ENCODE assay signal across 9 mouse cellular contexts in genomic region chr12:40035506-40035905, GRCm38 (mm10). TPM values are rescaled to one million over a fixed set of nuclear protein-coding genes. Genes with fewer than 3 reads are reported as not detected.
DNase-seq lines count a peak whose midpoint lies in the region; ATAC-seq and TF ChIP-seq lines count a peak whose summit lies in the region.
"Had no signal": no experiment of that assay in that cellular context is flagged by ENCODE, and none has a peak within 500 bp of the region (broad histone marks: within the 10 kb centered on the region; RNA-seq: fewer than 3 reads in every experiment).

No protein-coding gene starts in this region.

- peak overlapping the region; percentile 80 for H3K4me2 ChIP-seq in kidney, postnatal 0 days (ENCODE audit: low read length)
- peak overlapping the region; percentile 74 for H3K4me2 ChIP-seq in embryonic facial prominence, embryonic 12.5 days (replicated peaks)
- peak overlapping the region; percentile 65 for H3K4me2 ChIP-seq in hindbrain, embryonic 15.5 days
- peak overlapping the region; percentile 70 for H3K4me2 ChIP-seq in midbrain, embryonic 15.5 days

- peak overlapping the region; percentile 87; the same call in 1 of the 2 replicates for H3K4me3 ChIP-seq in kidney, postnatal 0 days (replicated peaks; ENCODE audit: low read depth, low read length)
- no peak overlapping the region; the same call in 1 of the 2 replicates for H3K4me3 ChIP-seq in embryonic facial prominence, embryonic 12.5 days
- peak overlapping the region; percentile 76 for H3K4me3 ChIP-seq in hindbrain, embryonic 15.5 days
- H3K4me3 ChIP-seq in midbrain, embryonic 15.5 days: peak overlapping the region; percentile 84

- no peak overlapping the region for H3K9ac ChIP-seq in kidney, postnatal 0 days (ENCODE audit: low read depth, low read length)
- no peak overlapping the region for H3K9ac ChIP-seq in embryonic facial prominence, embryonic 12.5 days
- H3K9ac ChIP-seq in hindbrain, embryonic 15.5 days: peak overlapping the region; percentile 90; the same call in 1 of the 2 replicates
- H3K9ac ChIP-seq in midbrain, embryonic 15.5 days: no peak overlapping the region

- H3K36me3 ChIP-seq in kidney, postnatal 0 days (ENCODE audit: insufficient read depth, low read length): no peaks in the 10 kb centered on the region
- H3K36me3 ChIP-seq in embryonic facial prominence, embryonic 12.5 days: no peaks in the 10 kb centered on the region
- H3K36me3 ChIP-seq in hindbrain, embryonic 15.5 days: 0 out of 2 replicates have a peak, but pooled peaks cover 3% of the 10 kb centered on the region
- no peaks in the 10 kb centered on the region for H3K36me3 ChIP-seq in midbrain, embryonic 15.5 days (replicated peaks)

- ATAC-seq in kidney, postnatal 0 days (replicated peaks; ENCODE audit: low FRiP score, low read depth): no peak
- no peak for ATAC-seq in embryonic facial prominence, embryonic 12.5 days (ENCODE audit: insufficient number of reproducible peaks, insufficient read depth, low FRiP score, low TSS enrichment)
- no peak for ATAC-seq in hindbrain, embryonic 15.5 days (ENCODE audit: low FRiP score, low read depth)
- no peak for ATAC-seq in midbrain, embryonic 15.5 days (replicated peaks)

- H3K4me1 ChIP-seq in kidney, postnatal 0 days (replicated peaks; ENCODE audit: insufficient read depth, low read length): no peaks in the 10 kb centered on the region; the same call in 1 of the 2 replicates
- H3K4me1 ChIP-seq in embryonic facial prominence, embryonic 12.5 days: 0 out of 2 replicates have a peak, but pooled peaks cover 3% of the 10 kb centered on the region
- H3K4me1 ChIP-seq in hindbrain, embryonic 15.5 days (replicated peaks): peaks cover 27% of the 10 kb centered on the region
- H3K4me1 ChIP-seq in midbrain, embryonic 15.5 days: peaks cover 21% of the 10 kb centered on the region

- 83% methylated on average over 4 of the region's 4 CpGs for WGBS in kidney, postnatal 0 days
- WGBS in embryonic facial prominence, embryonic 12.5 days: 89% methylated on average over 4 of the region's 4 CpGs
- WGBS in hindbrain, embryonic 15.5 days: 45% methylated on average over 4 of the region's 4 CpGs
- WGBS in midbrain, embryonic 15.5 days: 51% methylated on average over 4 of the region's 4 CpGs

- no peak for TF ChIP-seq CTCF in kidney, postnatal 0 days (IDR thresholded peaks at IDR 0.05; ENCODE audit: low read depth)

- DNase-seq in kidney, postnatal 0 days (ENCODE audit: low spot score): no peak
- no peak for DNase-seq in kidney, postnatal 14 days
- DNase-seq in cerebellum, postnatal 10 days: no peak
- DNase-seq in layer of hippocampus, adult 9-11 months: no peak
- DNase-seq in layer of hippocampus, adult 8-10 months (ENCODE audit: low spot score in 2 of 2): no peak
- DNase-seq: kidney, adult 11 months had no signal

- H3K9me3 ChIP-seq in kidney, postnatal 0 days (replicated peaks; ENCODE audit: low read length): no peaks in the 10 kb centered on the region
- no peaks in the 10 kb centered on the region for H3K9me3 ChIP-seq in embryonic facial prominence, embryonic 12.5 days
- H3K9me3 ChIP-seq in hindbrain, embryonic 15.5 days: no peaks in the 10 kb centered on the region
- H3K9me3 ChIP-seq in midbrain, embryonic 15.5 days: no peaks in the 10 kb centered on the region

- H3K27ac ChIP-seq in kidney, postnatal 0 days: no peak overlapping the region
- H3K27ac ChIP-seq in embryonic facial prominence, embryonic 12.5 days: no peak overlapping the region
- peak overlapping the region; percentile 96 for H3K27ac ChIP-seq in hindbrain, embryonic 15.5 days (replicated peaks)
- H3K27ac ChIP-seq in midbrain, embryonic 15.5 days: no peak overlapping the region

- H3K27me3 ChIP-seq in kidney, postnatal 0 days (ENCODE audit: insufficient read depth, low read length): no peaks in the 10 kb centered on the region
- no peaks in the 10 kb centered on the region for H3K27me3 ChIP-seq in embryonic facial prominence, embryonic 12.5 days
- H3K27me3 ChIP-seq in hindbrain, embryonic 15.5 days: no peaks in the 10 kb centered on the region
- no peaks in the 10 kb centered on the region for H3K27me3 ChIP-seq in midbrain, embryonic 15.5 days (replicated peaks)

RNA-seq across cellular contexts. Expression of gene Arl4a, which starts 2.3 kb away (rescaled TPM):
- 64.4 and 65.3 TPM in 2 replicates for polyA plus RNA-seq in kidney, postnatal 0 days (2015; fragmentation: Nextera tagmentation; extraction: Ambion mirVana)
- polyA plus RNA-seq in embryonic facial prominence, embryonic 12.5 days (2016; fragmentation: Nextera tagmentation; extraction: Ambion mirVana): 40.0 and 40.2 TPM in 2 replicates
- 101 and 105 TPM in 2 replicates for polyA plus RNA-seq in hindbrain, embryonic 15.5 days (2015; fragmentation: Nextera tagmentation; extraction: Ambion mirVana)
- polyA plus RNA-seq in midbrain, embryonic 15.5 days (2015; fragmentation: Nextera tagmentation; extraction: Ambion mirVana): 114 and 116 TPM in 2 replicates
- total RNA-seq in layer of hippocampus, adult 8-10 months (2022): 10 to 100 TPM; 27.5 to 30.5 (median 28.4) TPM
